Mouse (Mus musculus) thymus, postnatal 36 days (tissue): Measurements from ENCODE around the gene Asb15.
A peak's percentile ranks its signal among the peaks of the same experiment; 100 is the strongest.

Source experiments
- DNase-seq, 2 experiments: peaks; one replicate each; pipeline ENCODE4 v3.0.0; 2022; ENCODE audit warnings: mixed read lengths in 2 of 2

The Asb15 gene

GRCm38 (mm10) chr6:24609531-24609930, 81.6 kb downstream of the Asb15 start:
- DNase-seq, result no peak

DNA sequence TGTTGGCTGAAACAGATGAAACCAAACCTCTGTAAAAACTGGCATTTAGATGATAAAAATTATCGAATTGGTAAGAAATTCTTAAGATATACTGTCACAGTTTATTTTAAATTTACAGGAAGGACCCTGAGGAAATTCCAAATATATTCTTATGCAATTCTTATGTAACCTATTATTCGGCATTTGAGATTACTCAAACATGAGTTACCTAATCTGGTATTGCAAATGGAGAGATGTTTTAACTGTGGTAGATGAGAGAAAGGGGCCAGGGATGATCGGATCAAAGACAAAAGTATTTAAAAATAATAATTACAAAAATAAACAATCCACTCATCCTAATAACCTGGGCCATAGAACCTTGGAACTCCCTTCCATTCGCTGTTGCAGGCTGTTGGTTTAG, 82.4 kb downstream of the Asb15 start:
- no peak for DNase-seq

DNA sequence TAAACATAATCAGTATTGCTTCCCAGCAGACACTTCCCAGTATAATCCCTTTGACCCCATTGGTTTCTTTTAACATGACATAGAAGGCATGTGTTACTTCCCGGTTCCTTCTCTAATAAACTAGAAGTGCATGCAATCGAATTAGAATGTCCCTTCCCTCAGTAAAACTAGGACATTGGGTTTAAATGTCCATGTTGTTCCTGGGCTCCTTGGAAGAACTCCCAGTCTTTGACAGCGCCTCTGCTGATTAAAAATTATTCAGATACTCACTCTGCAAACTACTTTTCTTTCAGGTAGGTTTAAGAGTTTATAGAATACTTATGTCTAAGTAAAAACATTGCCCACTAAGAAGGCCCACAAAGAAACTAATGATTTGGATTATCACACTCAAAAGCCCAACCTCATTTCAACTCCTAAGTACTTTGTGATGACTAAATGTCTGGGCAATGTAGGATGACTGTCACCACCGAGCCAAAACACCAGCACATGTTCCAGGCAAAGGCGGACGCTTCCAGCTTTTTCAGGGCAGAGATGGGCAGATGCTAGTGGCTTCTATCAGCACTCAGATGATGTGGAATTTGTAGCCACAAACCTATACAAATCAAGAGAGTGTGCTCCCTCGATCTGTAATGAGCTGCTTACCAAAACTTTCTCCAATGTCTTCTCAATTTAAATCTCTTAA, 84.3 kb downstream of the Asb15 start:
- DNase-seq, result no peak

- DNase-seq, result no peak
Measured at GRCm38 (mm10) chr6:24613346-24613745, 85.4 kb downstream of the Asb15 start.

GRCm38 (mm10) chr6:24613918-24614317, 86.0 kb downstream of the Asb15 start:
- DNase-seq, result no peak

GRCm38 (mm10) chr6:24616746-24617145, 88.8 kb downstream of the Asb15 start:
- no peak for DNase-seq

- peak in 1 of 2 experiments; percentile 12 for DNase-seq
Measured at GRCm38 (mm10) chr6:24619285-24620045, 91.5 kb downstream of the Asb15 start.

DNA sequence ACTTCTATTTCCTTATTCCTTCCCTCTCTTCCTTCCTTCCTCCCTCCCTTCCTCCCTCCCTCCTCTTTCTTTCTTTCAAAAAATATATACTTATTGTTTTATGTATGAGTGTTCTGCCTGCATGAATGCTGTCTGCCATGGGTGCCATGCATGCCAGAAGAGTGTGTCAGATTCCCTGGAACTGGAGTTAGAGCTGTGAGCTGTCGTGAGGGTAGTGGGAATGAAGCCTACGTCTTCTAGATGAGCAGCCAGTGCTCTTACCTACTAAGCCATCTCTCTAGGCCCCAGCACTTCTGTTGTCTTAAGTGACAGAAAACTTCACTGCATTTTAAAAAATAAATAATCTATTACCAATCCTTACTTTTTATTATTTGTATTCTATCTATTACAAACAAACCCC, 93.0 kb downstream of the Asb15 start:
- no peak for DNase-seq

DNA sequence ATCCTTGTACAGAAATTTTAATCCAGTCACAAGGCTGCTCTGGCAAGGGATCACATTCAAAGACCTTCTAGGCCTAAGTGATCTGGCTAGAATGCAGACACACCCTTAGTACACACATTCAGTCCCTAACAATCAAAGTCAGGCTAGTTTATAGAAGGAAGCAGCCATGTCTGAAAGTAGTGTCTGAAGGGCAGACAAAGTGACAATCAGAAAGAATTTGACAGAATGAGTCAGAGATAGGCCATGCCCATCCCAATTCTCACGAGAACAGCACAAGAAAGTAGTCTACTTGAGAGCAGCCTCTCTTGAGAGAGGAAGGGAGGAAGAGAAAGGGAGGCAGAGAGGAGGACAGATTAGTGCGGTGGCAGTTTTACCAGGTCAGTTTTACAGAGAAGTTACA, 94.2 kb downstream of the Asb15 start:
- DNase-seq, result no peak
